Mouse (Mus musculus): Measurements from ENCODE around the gene Gm6096. TPM values are rescaled to one million over a fixed set of nuclear protein-coding genes. Genes with fewer than 3 reads are reported as not detected.

Gm6096 gene
- polyA plus RNA-seq, 1 experiment = not detected

GRCm38 (mm10) chr7:34268463-34268862, 17.6 kb downstream of the Gm6096 start:
- H3K36me3 ChIP-seq (ENCODE audit: control insufficient read depth, insufficient read depth, low read length) = peaks cover 1% of the 10 kb centered on the region; the same call in 1 of the 2 replicates
- TF ChIP-seq POLR2A (IDR thresholded peaks at IDR 0.05; ENCODE audit: low read depth, low read length) (no peak), CTCF (IDR thresholded peaks at IDR 0.05; ENCODE audit: extremely low read depth, insufficient read depth, insufficient read length, insufficient replicate concordance) (no peak)
- H3K4me1 ChIP-seq (ENCODE audit: control insufficient read depth, insufficient read depth, insufficient read length) = peaks cover 2% of the 10 kb centered on the region; the same call in 1 of the 2 replicates
- no peaks in the 10 kb centered on the region for H3K27me3 ChIP-seq (ENCODE audit: control insufficient read depth, insufficient read depth, low read length)
- no peak overlapping the region for H3K27ac ChIP-seq (ENCODE audit: insufficient read depth, low read length)
- H3K4me3 ChIP-seq (ENCODE audit: extremely low read depth, insufficient read depth, insufficient read length) = no peak overlapping the region
- 93% methylated on average over 1 of the region's 1 CpGs for WGBS
- DNase-seq (ENCODE audit: low read depth in 1 of 2, low spot score in 2 of 2) = no peak

- peak in 1 of 2 experiments; percentile 7 for DNase-seq (ENCODE audit: low read depth in 1 of 2, low spot score in 2 of 2)
- TF ChIP-seq CTCF (IDR thresholded peaks at IDR 0.05; ENCODE audit: extremely low read depth, insufficient read depth, insufficient read length, insufficient replicate concordance) (no peak), POLR2A (IDR thresholded peaks at IDR 0.05; ENCODE audit: low read depth, low read length) (no peak)
- H3K4me1 ChIP-seq (ENCODE audit: control insufficient read depth, insufficient read depth, insufficient read length) = no peaks in the 10 kb centered on the region; the same call in 1 of the 2 replicates
- no peaks in the 10 kb centered on the region; the same call in 1 of the 2 replicates for H3K36me3 ChIP-seq (ENCODE audit: control insufficient read depth, insufficient read depth, low read length)
- 58% methylated on average over 4 of the region's 4 CpGs for WGBS
- H3K4me3 ChIP-seq (ENCODE audit: extremely low read depth, insufficient read depth, insufficient read length) = no peak overlapping the region
- H3K27ac ChIP-seq (ENCODE audit: insufficient read depth, low read length) = no peak overlapping the region
- H3K27me3 ChIP-seq (ENCODE audit: control insufficient read depth, insufficient read depth, low read length) = no peaks in the 10 kb centered on the region
These were observed 21.6 kb downstream of the Gm6096 start for GRCm38 (mm10) chr7:34272465-34272864.

- TF ChIP-seq POLR2A (IDR thresholded peaks at IDR 0.05; ENCODE audit: low read depth, low read length) (no peak), CTCF (IDR thresholded peaks at IDR 0.05; ENCODE audit: extremely low read depth, insufficient read depth, insufficient read length, insufficient replicate concordance) (no peak)
- H3K36me3 ChIP-seq (ENCODE audit: control insufficient read depth, insufficient read depth, low read length) = no peaks in the 10 kb centered on the region; the same call in 1 of the 2 replicates
- no peak for DNase-seq (ENCODE audit: low read depth in 1 of 2, low spot score in 2 of 2)
- H3K27me3 ChIP-seq (ENCODE audit: control insufficient read depth, insufficient read depth, low read length) = no peaks in the 10 kb centered on the region
- no peaks in the 10 kb centered on the region; the same call in 1 of the 2 replicates for H3K4me1 ChIP-seq (ENCODE audit: control insufficient read depth, insufficient read depth, insufficient read length)
- no peak overlapping the region for H3K4me3 ChIP-seq (ENCODE audit: extremely low read depth, insufficient read depth, insufficient read length)
- WGBS = 96% methylated on average over 3 of the region's 3 CpGs
- H3K27ac ChIP-seq (ENCODE audit: insufficient read depth, low read length) = no peak overlapping the region
These were observed 25.2 kb downstream of the Gm6096 start for GRCm38 (mm10) chr7:34276066-34276465.

GRCm38 (mm10) chr7:34277656-34278055, 26.8 kb downstream of the Gm6096 start:
- Histone ChIP-seq H3K27ac (ENCODE audit: insufficient read depth, low read length) (no peak overlapping the region), H3K4me1 (ENCODE audit: control insufficient read depth, insufficient read depth, insufficient read length) (no peaks in the 10 kb centered on the region), H3K4me3 (ENCODE audit: extremely low read depth, insufficient read depth, insufficient read length) (no peak overlapping the region), H3K27me3 (ENCODE audit: control insufficient read depth, insufficient read depth, low read length) (no peaks in the 10 kb centered on the region), H3K36me3 (ENCODE audit: control insufficient read depth, insufficient read depth, low read length) (no peaks in the 10 kb centered on the region; the same call in 1 of the 2 replicates)
- no peak for DNase-seq (ENCODE audit: low read depth in 1 of 2, low spot score in 2 of 2)
- TF ChIP-seq POLR2A (IDR thresholded peaks at IDR 0.05; ENCODE audit: low read depth, low read length) (no peak), CTCF (IDR thresholded peaks at IDR 0.05; ENCODE audit: extremely low read depth, insufficient read depth, insufficient read length, insufficient replicate concordance) (no peak)
- 91% methylated on average over 2 of the region's 2 CpGs for WGBS

GRCm38 (mm10) chr7:34290450-34291151, 39.8 kb downstream of the Gm6096 start:
- Histone ChIP-seq H3K4me1 (ENCODE audit: control insufficient read depth, insufficient read depth, insufficient read length) (no peaks in the 10 kb centered on the region), H3K36me3 (ENCODE audit: control insufficient read depth, insufficient read depth, low read length) (no peaks in the 10 kb centered on the region), H3K4me3 (ENCODE audit: extremely low read depth, insufficient read depth, insufficient read length) (no peak overlapping the region), H3K27me3 (ENCODE audit: control insufficient read depth, insufficient read depth, low read length) (no peaks in the 10 kb centered on the region), H3K27ac (ENCODE audit: insufficient read depth, low read length) (no peak overlapping the region)
- TF ChIP-seq POLR2A (IDR thresholded peaks at IDR 0.05; ENCODE audit: low read depth, low read length) (no peak), CTCF (IDR thresholded peaks at IDR 0.05; ENCODE audit: extremely low read depth, insufficient read depth, insufficient read length, insufficient replicate concordance) (no peak)
- DNase-seq (ENCODE audit: low read depth in 1 of 2, low spot score in 2 of 2) = no peak

- no peak overlapping the region for H3K27ac ChIP-seq (ENCODE audit: insufficient read depth, low read length)
- no peaks in the 10 kb centered on the region for H3K36me3 ChIP-seq (ENCODE audit: control insufficient read depth, insufficient read depth, low read length)
- no peak for DNase-seq (ENCODE audit: low read depth in 1 of 2, low spot score in 2 of 2)
- H3K4me3 ChIP-seq (ENCODE audit: extremely low read depth, insufficient read depth, insufficient read length) = no peak overlapping the region
- TF ChIP-seq POLR2A (IDR thresholded peaks at IDR 0.05; ENCODE audit: low read depth, low read length) = no peak
- TF ChIP-seq CTCF (IDR thresholded peaks at IDR 0.05; ENCODE audit: extremely low read depth, insufficient read depth, insufficient read length, insufficient replicate concordance) = no peak
- no peaks in the 10 kb centered on the region for H3K4me1 ChIP-seq (ENCODE audit: control insufficient read depth, insufficient read depth, insufficient read length)
- WGBS = 20% methylated on average over 1 of the region's 1 CpGs
- H3K27me3 ChIP-seq (ENCODE audit: control insufficient read depth, insufficient read depth, low read length) = no peaks in the 10 kb centered on the region
These were observed 40.4 kb downstream of the Gm6096 start for GRCm38 (mm10) chr7:34291265-34291664.

- Histone ChIP-seq H3K36me3 (ENCODE audit: control insufficient read depth, insufficient read depth, low read length) (no peaks in the 10 kb centered on the region), H3K4me3 (ENCODE audit: extremely low read depth, insufficient read depth, insufficient read length) (no peak overlapping the region), H3K27ac (ENCODE audit: insufficient read depth, low read length) (no peak overlapping the region), H3K4me1 (ENCODE audit: control insufficient read depth, insufficient read depth, insufficient read length) (no peaks in the 10 kb centered on the region), H3K27me3 (ENCODE audit: control insufficient read depth, insufficient read depth, low read length) (no peaks in the 10 kb centered on the region)
- no peak for TF ChIP-seq POLR2A (IDR thresholded peaks at IDR 0.05; ENCODE audit: low read depth, low read length)
- TF ChIP-seq CTCF (IDR thresholded peaks at IDR 0.05; ENCODE audit: extremely low read depth, insufficient read depth, insufficient read length, insufficient replicate concordance) = no peak
- DNase-seq (ENCODE audit: low read depth in 1 of 2, low spot score in 2 of 2) = no peak
- 89% methylated on average over 2 of the region's 2 CpGs for WGBS
These were observed 41.8 kb downstream of the Gm6096 start for GRCm38 (mm10) chr7:34292633-34293032.
